Mouse (Mus musculus): ENCODE results near the gene Nme6. TPM values are rescaled to one million over a fixed set of nuclear protein-coding genes. Genes with fewer than 3 reads are reported as not detected.

Gene Nme6
- polyA plus RNA-seq, 1 experiment = 54.5 TPM

GRCm38 (mm10) chr9:109825739-109826138 lies 6.8 kb upstream of the Nme6 start:
- DNase-seq (ENCODE audit: low read depth) = no peak
- no peak for TF ChIP-seq CTCF (IDR thresholded peaks at IDR 0.05; ENCODE audit: borderline replicate concordance, extremely low read depth, insufficient read depth, insufficient read length)
- TF ChIP-seq POLR2A (IDR thresholded peaks at IDR 0.05; ENCODE audit: borderline replicate concordance, extremely low read depth, insufficient read depth, insufficient read length, poor library complexity, severe bottlenecking) = no peak

- DNase-seq (ENCODE audit: low read depth) = no peak
- TF ChIP-seq POLR2A (IDR thresholded peaks at IDR 0.05; ENCODE audit: borderline replicate concordance, extremely low read depth, insufficient read depth, insufficient read length, poor library complexity, severe bottlenecking) (no peak), CTCF (IDR thresholded peaks at IDR 0.05; ENCODE audit: borderline replicate concordance, extremely low read depth, insufficient read depth, insufficient read length) (no peak)
These were observed 6.4 kb upstream of the Nme6 start for GRCm38 (mm10) chr9:109826181-109826580.

- no peak for DNase-seq (ENCODE audit: low read depth)
- TF ChIP-seq POLR2A (IDR thresholded peaks at IDR 0.05; ENCODE audit: borderline replicate concordance, extremely low read depth, insufficient read depth, insufficient read length, poor library complexity, severe bottlenecking) (no peak), CTCF (IDR thresholded peaks at IDR 0.05; ENCODE audit: borderline replicate concordance, extremely low read depth, insufficient read depth, insufficient read length) (no peak)
These were observed 501 bp downstream of the Nme6 start for GRCm38 (mm10) chr9:109833088-109833412.

- peak; percentile 51 for DNase-seq (ENCODE audit: low read depth)
- TF ChIP-seq CTCF (IDR thresholded peaks at IDR 0.05; ENCODE audit: borderline replicate concordance, extremely low read depth, insufficient read depth, insufficient read length) = no peak
- TF ChIP-seq POLR2A (IDR thresholded peaks at IDR 0.05; ENCODE audit: borderline replicate concordance, extremely low read depth, insufficient read depth, insufficient read length, poor library complexity, severe bottlenecking) = no peak
These were observed 16.8 kb downstream of the Nme6 start, which contains the start of gene Camp for GRCm38 (mm10) chr9:109849312-109849758. Gene Camp, minus strand, starts transcription at chr9:109849617.

GRCm38 (mm10) chr9:109850099-109850498 lies 17.6 kb downstream of the Nme6 start:
- no peak for TF ChIP-seq CTCF (IDR thresholded peaks at IDR 0.05; ENCODE audit: borderline replicate concordance, extremely low read depth, insufficient read depth, insufficient read length)
- no peak for TF ChIP-seq POLR2A (IDR thresholded peaks at IDR 0.05; ENCODE audit: borderline replicate concordance, extremely low read depth, insufficient read depth, insufficient read length, poor library complexity, severe bottlenecking)
- no peak for DNase-seq (ENCODE audit: low read depth)

GRCm38 (mm10) chr9:109854341-109854740 lies 21.8 kb downstream of the Nme6 start:
- no peak for TF ChIP-seq POLR2A (IDR thresholded peaks at IDR 0.05; ENCODE audit: borderline replicate concordance, extremely low read depth, insufficient read depth, insufficient read length, poor library complexity, severe bottlenecking)
- no peak for TF ChIP-seq CTCF (IDR thresholded peaks at IDR 0.05; ENCODE audit: borderline replicate concordance, extremely low read depth, insufficient read depth, insufficient read length)
- no peak for DNase-seq (ENCODE audit: low read depth)

- DNase-seq (ENCODE audit: low read depth) = no peak
These were observed 23.4 kb downstream of the Nme6 start for GRCm38 (mm10) chr9:109855947-109856346.

GRCm38 (mm10) chr9:109862397-109863044 lies 30.0 kb downstream of the Nme6 start:
- DNase-seq (ENCODE audit: low read depth) = peak; percentile 80
- TF ChIP-seq CTCF (IDR thresholded peaks at IDR 0.05; ENCODE audit: borderline replicate concordance, extremely low read depth, insufficient read depth, insufficient read length) = peak; percentile 95
- TF ChIP-seq POLR2A (IDR thresholded peaks at IDR 0.05; ENCODE audit: borderline replicate concordance, extremely low read depth, insufficient read depth, insufficient read length, poor library complexity, severe bottlenecking) = no peak

More at GRCm38 (mm10) chr9:109855947-109856346, 23.4 kb downstream of the Nme6 start:
- TF ChIP-seq POLR2A (IDR thresholded peaks at IDR 0.05; ENCODE audit: borderline replicate concordance, extremely low read depth, insufficient read depth, insufficient read length, poor library complexity, severe bottlenecking) = no peak
- TF ChIP-seq CTCF (IDR thresholded peaks at IDR 0.05; ENCODE audit: borderline replicate concordance, extremely low read depth, insufficient read depth, insufficient read length) = no peak

- TF ChIP-seq POLR2A (IDR thresholded peaks at IDR 0.05; ENCODE audit: borderline replicate concordance, extremely low read depth, insufficient read depth, insufficient read length, poor library complexity, severe bottlenecking) (no peak), CTCF (IDR thresholded peaks at IDR 0.05; ENCODE audit: borderline replicate concordance, extremely low read depth, insufficient read depth, insufficient read length) (no peak)
- peak; percentile 2 for DNase-seq (ENCODE audit: low read depth)
These were observed 30.5 kb downstream of the Nme6 start for GRCm38 (mm10) chr9:109863085-109863484.

GRCm38 (mm10) chr9:109866218-109866617 lies 33.7 kb downstream of the Nme6 start:
- DNase-seq (ENCODE audit: low read depth) = no peak
- TF ChIP-seq POLR2A (IDR thresholded peaks at IDR 0.05; ENCODE audit: borderline replicate concordance, extremely low read depth, insufficient read depth, insufficient read length, poor library complexity, severe bottlenecking) (no peak), CTCF (IDR thresholded peaks at IDR 0.05; ENCODE audit: borderline replicate concordance, extremely low read depth, insufficient read depth, insufficient read length) (no peak)

GRCm38 (mm10) chr9:109870983-109871572 lies 38.5 kb downstream of the Nme6 start:
- DNase-seq (ENCODE audit: low read depth) = no peak
- no peak for TF ChIP-seq POLR2A (IDR thresholded peaks at IDR 0.05; ENCODE audit: borderline replicate concordance, extremely low read depth, insufficient read depth, insufficient read length, poor library complexity, severe bottlenecking)

Measured in brain, embryonic 14.5 days (tissue).